Comparison of ENCODE assay signal across 24 mouse cellular contexts in genomic region chr1:54743072-54743471, GRCm38 (mm10).
"Had no signal": no experiment of that assay in that cellular context is flagged by ENCODE, and none has a peak within 500 bp of the region (broad histone marks: within the 10 kb centered on the region; RNA-seq: fewer than 3 reads in every experiment).

No protein-coding gene starts in this region.

- DNase-seq: kidney, adult 2 months; kidney, postnatal 25 days; layer of hippocampus, adult 9-11 months; liver; lung, adult 18-20 months; lung, postnatal 10 days; lung, postnatal 36 days; right cerebral cortex, adult 18-20 months; right cerebral cortex, postnatal 14 days; right cerebral cortex, postnatal 4 days; thymus, postnatal 36 days had no signal

- H3K4me1 ChIP-seq: limb, embryonic 13.5 days; liver, embryonic 12.5 days; midbrain, embryonic 10.5 days; midbrain, embryonic 13.5 days; neural tube, embryonic 12.5 days; stomach, embryonic 15.5 days had no signal

- H3K27ac ChIP-seq: kidney, postnatal 0 days; layer of hippocampus, adult 2 months; limb, embryonic 10.5 days; limb, embryonic 13.5 days; liver, embryonic 12.5 days; liver, embryonic 15.5 days; lung, embryonic 15.5 days; midbrain, embryonic 10.5 days; midbrain, embryonic 13.5 days; neural tube, embryonic 12.5 days; neural tube, embryonic 15.5 days; stomach, embryonic 15.5 days had no signal

- H3K4me2 ChIP-seq: limb, embryonic 13.5 days; liver, embryonic 12.5 days; liver, embryonic 15.5 days; lung, embryonic 15.5 days; midbrain, embryonic 13.5 days; neural tube, embryonic 12.5 days; neural tube, embryonic 15.5 days; stomach, embryonic 15.5 days had no signal

- H3K9me3 ChIP-seq: limb, embryonic 10.5 days; limb, embryonic 13.5 days; liver, embryonic 12.5 days; liver, embryonic 15.5 days; lung, embryonic 15.5 days; megakaryocyte, embryonic 14.5 days; midbrain, embryonic 10.5 days; midbrain, embryonic 13.5 days; neural tube, embryonic 12.5 days; neural tube, embryonic 15.5 days; stomach, embryonic 15.5 days had no signal

- H3K36me3 ChIP-seq: liver, embryonic 12.5 days; lung, embryonic 15.5 days; midbrain, embryonic 10.5 days; midbrain, embryonic 13.5 days; neural tube, embryonic 12.5 days; neural tube, embryonic 15.5 days; stomach, embryonic 15.5 days had no signal

- H3K9ac ChIP-seq: limb, embryonic 13.5 days; liver, embryonic 12.5 days; liver, embryonic 15.5 days; lung, embryonic 15.5 days; midbrain, embryonic 13.5 days; neural tube, embryonic 12.5 days; neural tube, embryonic 15.5 days; stomach, embryonic 15.5 days had no signal

- H3K4me3 ChIP-seq: layer of hippocampus, adult 2 months; limb, embryonic 10.5 days; limb, embryonic 13.5 days; liver, embryonic 12.5 days; liver, embryonic 15.5 days; lung, embryonic 15.5 days; megakaryocyte, embryonic 14.5 days; midbrain, embryonic 10.5 days; midbrain, embryonic 13.5 days; neural tube, embryonic 12.5 days; neural tube, embryonic 15.5 days; stomach, embryonic 15.5 days had no signal

- H3K27me3 ChIP-seq: limb, embryonic 13.5 days; liver, embryonic 12.5 days; liver, embryonic 15.5 days; lung, embryonic 15.5 days; megakaryocyte, embryonic 14.5 days; midbrain, embryonic 13.5 days; neural tube, embryonic 12.5 days; neural tube, embryonic 15.5 days; stomach, embryonic 15.5 days had no signal

- ATAC-seq: liver, embryonic 12.5 days; midbrain, embryonic 13.5 days had no signal
